Mouse (Mus musculus): ENCODE results near the gene Prr36.

Prr36 gene

GRCm38 (mm10) chr8:4201321-4201720 lies 15.9 kb downstream of the Prr36 start:
- DNase-seq (ENCODE audit: low spot score) = no peak

- DNase-seq (ENCODE audit: low spot score) = no peak
Observed at GRCm38 (mm10) chr8:4193588-4193894, 23.7 kb downstream of the Prr36 start.

GRCm38 (mm10) chr8:4192807-4193587 lies 24.3 kb downstream of the Prr36 start:
- peak; percentile 90 for DNase-seq (ENCODE audit: low spot score)

- DNase-seq (ENCODE audit: low spot score) = no peak
Observed at GRCm38 (mm10) chr8:4192305-4192704, 25.0 kb downstream of the Prr36 start.

GRCm38 (mm10) chr8:4189031-4189722 lies 28.1 kb downstream of the Prr36 start:
- no peak for DNase-seq (ENCODE audit: low spot score)

- no peak for DNase-seq (ENCODE audit: low spot score)
Observed at GRCm38 (mm10) chr8:4188605-4189004, 28.7 kb downstream of the Prr36 start.

- no peak for DNase-seq (ENCODE audit: low spot score)
Observed at GRCm38 (mm10) chr8:4186151-4186550, 31.1 kb downstream of the Prr36 start.

GRCm38 (mm10) chr8:4183409-4183808 lies 33.9 kb downstream of the Prr36 start:
- no peak for DNase-seq (ENCODE audit: low spot score)

- DNase-seq (ENCODE audit: low spot score) = no peak
Observed at GRCm38 (mm10) chr8:4174018-4174417, 43.2 kb downstream of the Prr36 start.

- DNase-seq (ENCODE audit: low spot score) = no peak
Observed at GRCm38 (mm10) chr8:4172486-4172885, 44.8 kb downstream of the Prr36 start.

- DNase-seq (ENCODE audit: low spot score) = no peak
Observed at GRCm38 (mm10) chr8:4167918-4168317, 49.3 kb downstream of the Prr36 start.

GRCm38 (mm10) chr8:4166881-4167525 lies 50.3 kb downstream of the Prr36 start:
- DNase-seq (ENCODE audit: low spot score) = no peak

GRCm38 (mm10) chr8:4165852-4166751 lies 51.2 kb downstream of the Prr36 start, which contains the start of gene Evi5l:
TSS of gene Evi5l (plus strand) at chr8:4166567.
- DNase-seq (ENCODE audit: low spot score) = peak; percentile 98

- no peak for DNase-seq (ENCODE audit: low spot score)
Observed at GRCm38 (mm10) chr8:4165176-4165851, 51.9 kb downstream of the Prr36 start.

- no peak for DNase-seq (ENCODE audit: low spot score)
Observed at GRCm38 (mm10) chr8:4162786-4163185, 54.5 kb downstream of the Prr36 start.

Measured in urinary bladder, postnatal 14 days (tissue).